14 mouse cellular contexts compared by ENCODE assay signal in genomic region chr2:179210164-179210805, GRCm38 (mm10).
"Had no signal": no experiment of that assay in that cellular context is flagged by ENCODE, and none has a peak within 500 bp of the region (broad histone marks: within the 10 kb centered on the region; RNA-seq: fewer than 3 reads in every experiment).

No protein-coding gene starts in this region.

- H3K4me2 ChIP-seq: limb, embryonic 15.5 days; liver, embryonic 12.5 days; lung, embryonic 14.5 days; midbrain, embryonic 15.5 days; neural tube, embryonic 13.5 days; stomach, embryonic 15.5 days had no signal

- H3K9me3 ChIP-seq: limb, embryonic 15.5 days; midbrain, embryonic 15.5 days; neural tube, embryonic 13.5 days; stomach, embryonic 15.5 days had no signal

- ATAC-seq: intestine, postnatal 0 days; liver, embryonic 12.5 days; midbrain, embryonic 15.5 days had no signal

- H3K27me3 ChIP-seq: limb, embryonic 15.5 days; liver, embryonic 12.5 days; midbrain, embryonic 15.5 days; neural tube, embryonic 13.5 days; stomach, embryonic 15.5 days had no signal

- H3K4me3 ChIP-seq: left cerebral cortex, adult 2 months; limb, embryonic 15.5 days; liver, embryonic 12.5 days; midbrain, embryonic 15.5 days; neural tube, embryonic 13.5 days; stomach, embryonic 15.5 days had no signal

- H3K36me3 ChIP-seq: limb, embryonic 15.5 days; liver, embryonic 12.5 days; midbrain, embryonic 15.5 days; neural tube, embryonic 13.5 days; stomach, embryonic 15.5 days had no signal

- H3K27ac ChIP-seq: left cerebral cortex, adult 2 months; limb, embryonic 15.5 days; liver, embryonic 12.5 days; midbrain, embryonic 15.5 days; neural tube, embryonic 13.5 days; stomach, embryonic 15.5 days had no signal

- H3K9ac ChIP-seq: limb, embryonic 15.5 days; liver, embryonic 12.5 days; lung, embryonic 14.5 days; midbrain, embryonic 15.5 days; neural tube, embryonic 13.5 days; stomach, embryonic 15.5 days had no signal

- DNase-seq: kidney, adult 8-10 months; kidney, postnatal 25 days; lung, embryonic 14.5 days; lung, postnatal 10 days; lung, postnatal 4 days; thymus, adult 2 months; thymus, postnatal 25 days had no signal

- H3K4me1 ChIP-seq: limb, embryonic 15.5 days; liver, embryonic 12.5 days; neural tube, embryonic 13.5 days; stomach, embryonic 15.5 days had no signal
